Mouse (Mus musculus): ENCODE data around the gene Pdk2. TPM values are rescaled to one million over a fixed set of nuclear protein-coding genes. Genes with fewer than 3 reads are reported as not detected.

Pdk2 gene
- total RNA-seq (2022) = 100 to 1,000 TPM; 469 to 545 (median 504) TPM

DNA sequence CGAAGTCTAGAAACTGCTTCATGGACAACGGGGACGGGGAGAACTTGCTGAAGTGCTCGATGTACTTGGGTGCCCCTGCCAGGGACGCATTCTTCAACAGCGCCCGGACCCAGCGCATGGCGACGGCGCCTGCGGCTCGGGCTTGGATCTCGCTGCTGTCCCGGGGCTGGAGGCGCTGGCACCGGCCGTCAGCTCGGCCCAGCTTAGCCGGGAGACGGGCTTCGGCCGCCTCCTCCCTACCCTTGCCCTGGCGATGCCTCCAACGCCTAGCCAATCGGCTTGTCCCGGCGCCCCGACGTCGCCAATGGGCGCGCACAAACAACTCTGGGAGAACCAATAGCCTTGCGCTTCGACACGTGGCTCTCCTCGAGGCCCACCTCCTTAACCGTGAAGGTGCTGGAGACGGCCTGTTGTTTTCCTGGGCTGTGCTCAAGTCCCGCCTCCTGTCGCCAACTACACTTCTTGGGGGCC, at the start of gene Pdk2:
Gene Pdk2 (minus strand): TSS at position 216 of the 471 bp plus-strand sequence.
- peak; percentile 97 for DNase-seq (ENCODE audit: low spot score)

DNA sequence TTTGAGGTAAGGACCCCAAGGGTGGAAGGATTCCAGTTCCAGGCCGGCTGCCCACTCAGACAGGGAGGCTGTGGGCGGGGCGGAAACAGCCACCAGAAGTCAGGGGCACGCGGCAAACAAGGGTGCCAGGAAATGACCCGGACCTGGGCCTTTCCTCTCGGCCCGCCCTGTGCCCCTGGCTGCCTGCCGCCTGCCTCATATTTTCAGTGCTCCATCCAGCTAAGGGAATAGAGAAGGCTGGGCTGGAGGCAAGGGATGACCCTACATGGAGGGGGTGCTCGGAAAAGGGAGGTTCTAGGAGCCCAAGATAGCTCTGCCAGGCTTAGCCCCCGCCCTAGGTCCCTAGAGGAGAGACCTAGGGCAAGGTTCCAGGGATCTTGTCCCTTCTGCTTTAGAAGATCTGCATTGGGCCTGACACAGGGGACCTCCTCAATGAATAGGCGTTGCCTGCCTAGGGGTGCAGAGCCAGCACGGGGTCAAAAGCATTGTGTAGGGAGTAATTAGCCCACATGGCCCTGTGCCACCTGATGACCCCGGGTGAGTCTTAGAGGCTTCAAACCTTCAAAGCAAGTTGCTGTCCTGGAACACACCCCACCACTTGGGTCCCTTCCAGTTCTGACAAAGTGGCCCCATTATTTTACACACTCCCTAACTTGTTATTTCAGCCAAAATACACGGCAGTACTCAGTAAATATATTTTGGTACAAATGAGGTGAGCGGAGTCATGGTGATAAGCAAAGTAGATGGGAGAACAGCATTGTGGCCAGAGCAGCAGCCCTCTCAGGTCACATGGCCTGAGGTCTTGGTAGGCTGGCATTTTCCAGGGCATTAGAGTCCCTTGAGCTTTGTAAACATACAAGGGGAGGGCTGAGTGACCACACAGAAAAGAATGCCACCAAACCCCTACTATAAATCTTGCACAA, 48.0 kb upstream of the Pdk2 start:
- peak; percentile 58 for DNase-seq (ENCODE audit: low spot score)

DNA sequence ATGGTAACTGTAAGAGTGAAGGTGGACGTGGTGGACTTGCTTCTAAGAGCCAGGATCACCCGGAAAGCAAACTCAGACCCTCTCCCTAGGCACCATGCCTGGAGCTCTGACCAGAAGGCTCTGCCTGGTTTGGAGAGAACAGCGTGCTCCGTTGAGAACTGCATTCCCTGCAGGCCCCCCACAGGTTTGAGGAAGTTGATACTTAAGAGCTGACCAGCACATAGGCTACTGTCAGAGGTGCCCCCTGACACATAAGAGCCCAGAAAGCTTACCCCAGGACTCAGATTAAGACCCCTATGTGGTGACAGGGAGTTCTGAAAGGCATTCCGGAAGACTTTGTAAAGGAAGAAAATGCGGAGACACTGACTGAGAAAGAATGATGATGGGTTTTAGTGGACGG, 47.1 kb upstream of the Pdk2 start:
- DNase-seq (ENCODE audit: low spot score) = no peak

DNA sequence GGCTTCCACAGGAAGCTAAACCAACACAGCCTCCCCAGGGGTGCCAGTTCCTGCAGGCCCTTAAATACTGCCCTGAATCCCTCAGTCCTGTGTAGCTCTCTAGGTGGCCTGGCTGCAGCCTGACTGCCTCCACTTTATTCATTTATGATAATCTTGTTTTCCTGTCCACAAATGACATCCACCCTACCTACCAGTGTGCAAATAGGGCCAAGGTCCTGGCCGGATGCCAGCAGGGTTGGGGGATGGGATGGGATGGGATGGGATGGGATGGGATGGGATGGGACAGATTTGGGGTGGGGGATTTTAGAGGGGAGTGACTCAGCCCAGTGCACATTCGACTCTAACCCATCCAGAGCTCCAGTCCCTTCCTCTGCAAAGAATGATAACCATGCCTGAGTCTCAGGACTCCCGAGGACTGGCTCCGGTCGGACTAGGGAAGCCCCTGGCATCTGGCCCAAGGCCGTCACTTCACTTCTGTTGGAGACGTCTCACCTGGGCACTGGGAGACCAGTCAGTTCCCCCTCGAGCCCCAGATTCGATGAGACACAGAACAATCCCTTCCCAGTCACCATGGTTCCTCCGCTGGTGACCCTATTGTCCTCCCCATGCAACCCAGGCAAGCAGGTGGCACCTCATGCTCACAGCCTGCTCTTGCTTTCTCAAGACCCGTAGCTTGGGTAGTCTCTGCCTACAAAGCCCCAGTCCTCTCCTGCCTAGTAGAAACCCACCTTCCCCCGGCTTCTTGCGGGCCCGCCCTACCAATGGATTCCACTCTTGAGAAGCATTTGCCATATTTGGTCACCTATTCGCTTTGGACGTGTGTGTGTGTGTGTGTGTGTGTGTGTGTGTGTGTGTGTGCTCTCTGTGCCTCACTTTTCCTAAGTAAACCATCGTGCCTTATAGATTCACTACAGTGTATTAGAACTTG, 46.4 kb upstream of the Pdk2 start:
- no peak for DNase-seq (ENCODE audit: low spot score)

DNA sequence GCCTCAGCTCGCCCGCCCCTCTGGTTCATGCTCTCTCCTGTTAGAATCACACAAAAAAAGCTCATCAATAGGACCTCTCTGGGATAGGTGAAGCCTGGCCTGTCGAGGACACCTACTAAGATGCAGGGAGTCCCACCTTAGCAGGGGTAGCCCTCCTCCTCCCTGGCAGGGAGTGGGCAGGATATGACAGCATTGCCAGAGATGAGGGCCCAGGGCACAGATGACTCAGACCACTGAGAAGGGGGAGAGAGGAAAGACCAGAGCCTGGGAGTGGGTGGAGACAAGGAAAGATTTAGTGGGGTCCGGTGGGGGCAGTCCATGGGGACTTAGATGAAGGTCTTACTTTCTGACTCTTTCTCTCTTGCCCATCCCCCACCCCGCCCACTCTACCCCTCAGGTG, 45.1 kb upstream of the Pdk2 start:
- no peak for DNase-seq (ENCODE audit: low spot score)

DNA sequence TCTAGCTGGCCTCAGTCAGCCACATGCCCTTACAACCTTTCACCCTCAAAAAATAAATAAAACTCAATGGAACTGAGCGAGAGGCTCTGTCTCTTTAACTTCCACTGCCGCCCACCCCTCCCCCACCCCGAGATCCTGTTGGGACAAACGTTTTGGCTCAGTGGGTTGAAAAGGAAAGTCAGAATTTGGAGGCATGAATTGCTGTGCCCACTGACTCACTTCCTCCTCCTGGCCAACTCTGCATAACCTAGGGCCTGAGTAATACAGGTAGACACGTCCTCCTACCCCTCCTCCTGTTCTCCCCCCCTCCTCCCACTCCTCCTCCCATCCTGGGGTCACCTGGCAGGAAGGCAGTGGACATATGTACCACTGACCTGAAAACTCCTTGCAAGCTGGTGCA, 44.6 kb upstream of the Pdk2 start:
- no peak for DNase-seq (ENCODE audit: low spot score)

DNA sequence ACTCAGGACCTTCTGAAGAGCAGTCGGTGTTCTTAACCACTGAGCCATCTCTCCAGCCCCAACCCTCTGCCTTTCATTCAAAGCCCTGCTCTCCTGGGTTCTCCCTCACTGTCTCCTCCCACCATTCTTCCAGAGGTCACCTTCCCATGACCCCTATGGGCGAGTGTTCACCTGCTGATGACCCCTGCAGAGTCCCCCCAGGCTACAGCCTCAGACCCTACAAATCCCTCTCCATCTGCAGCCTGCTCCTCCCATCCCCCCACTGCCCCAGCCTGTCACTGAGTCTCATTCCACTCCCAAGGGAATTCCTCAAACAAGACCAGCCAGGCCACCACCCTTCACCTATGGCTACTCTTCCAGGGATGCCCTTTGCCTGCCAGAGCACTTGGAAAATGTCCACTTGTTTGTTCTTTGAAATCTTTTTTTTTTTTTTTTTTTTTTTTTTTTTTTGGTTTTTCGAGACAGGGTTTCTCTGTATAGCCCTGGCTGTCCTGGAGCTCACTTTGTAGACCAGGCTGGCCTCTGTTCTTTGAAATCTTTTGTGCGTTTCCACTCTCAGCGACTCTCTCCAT, 43.7 kb upstream of the Pdk2 start:
- no peak for DNase-seq (ENCODE audit: low spot score)

DNA sequence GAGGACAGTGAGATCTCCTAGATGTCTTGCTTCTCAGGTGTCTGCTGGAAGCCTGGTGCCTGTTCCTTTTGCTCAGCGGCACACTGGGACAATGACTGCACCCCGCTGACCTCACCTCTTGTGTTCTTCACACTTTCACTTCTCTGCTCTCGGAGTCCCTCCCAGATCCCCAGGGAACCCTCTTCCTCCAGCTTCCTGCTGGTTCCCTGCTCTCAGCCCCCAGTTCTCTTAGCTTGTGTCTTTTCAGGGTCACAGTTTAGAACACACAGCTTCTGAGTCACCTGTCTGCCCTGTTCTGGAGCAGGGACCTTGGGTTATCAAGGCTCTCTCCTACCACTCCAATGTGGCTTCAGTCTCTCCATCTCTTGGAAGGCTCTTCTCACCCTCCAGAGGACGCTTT, 43.0 kb upstream of the Pdk2 start:
- no peak for DNase-seq (ENCODE audit: low spot score)

DNA sequence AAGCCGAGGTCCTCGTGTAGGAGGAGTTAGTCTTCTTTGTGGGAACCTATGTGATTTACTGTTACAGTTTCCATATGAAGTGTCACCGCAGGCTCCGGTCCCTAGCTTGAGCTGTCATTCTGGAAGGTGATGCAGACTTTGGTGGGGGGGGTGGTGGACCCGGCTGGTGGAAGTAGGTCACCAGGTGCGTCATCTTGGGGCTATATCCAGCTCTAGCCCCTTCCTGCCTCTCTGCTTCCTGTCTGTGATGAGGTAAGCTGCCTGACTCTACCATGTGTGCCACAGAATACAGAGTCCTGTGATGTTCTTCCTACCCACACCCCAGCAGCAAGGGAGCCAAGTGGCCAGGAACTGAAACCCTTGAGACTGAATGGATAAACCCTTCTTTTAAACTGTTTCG, 41.7 kb upstream of the Pdk2 start:
- DNase-seq (ENCODE audit: low spot score) = no peak

DNA sequence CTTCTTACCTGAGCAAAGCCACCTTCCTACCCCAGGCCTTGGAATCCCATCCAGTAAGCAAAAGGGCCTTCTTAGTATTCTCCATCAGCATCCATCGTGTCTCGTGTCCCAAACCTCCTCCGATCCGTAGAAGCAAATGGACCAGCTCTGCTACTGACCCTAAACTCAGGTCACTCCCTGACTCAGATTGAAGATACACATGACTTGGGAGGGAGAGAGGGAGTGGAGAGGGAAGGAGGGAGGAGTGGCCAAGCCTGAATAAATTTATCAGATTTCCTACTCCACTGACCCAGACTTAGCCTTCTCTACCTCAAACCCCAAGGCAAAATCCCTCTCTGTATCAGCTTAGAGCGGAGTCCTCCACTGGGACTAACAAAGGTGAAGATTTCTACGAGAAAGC, 39.6 kb upstream of the Pdk2 start:
- no peak for DNase-seq (ENCODE audit: low spot score)

DNA sequence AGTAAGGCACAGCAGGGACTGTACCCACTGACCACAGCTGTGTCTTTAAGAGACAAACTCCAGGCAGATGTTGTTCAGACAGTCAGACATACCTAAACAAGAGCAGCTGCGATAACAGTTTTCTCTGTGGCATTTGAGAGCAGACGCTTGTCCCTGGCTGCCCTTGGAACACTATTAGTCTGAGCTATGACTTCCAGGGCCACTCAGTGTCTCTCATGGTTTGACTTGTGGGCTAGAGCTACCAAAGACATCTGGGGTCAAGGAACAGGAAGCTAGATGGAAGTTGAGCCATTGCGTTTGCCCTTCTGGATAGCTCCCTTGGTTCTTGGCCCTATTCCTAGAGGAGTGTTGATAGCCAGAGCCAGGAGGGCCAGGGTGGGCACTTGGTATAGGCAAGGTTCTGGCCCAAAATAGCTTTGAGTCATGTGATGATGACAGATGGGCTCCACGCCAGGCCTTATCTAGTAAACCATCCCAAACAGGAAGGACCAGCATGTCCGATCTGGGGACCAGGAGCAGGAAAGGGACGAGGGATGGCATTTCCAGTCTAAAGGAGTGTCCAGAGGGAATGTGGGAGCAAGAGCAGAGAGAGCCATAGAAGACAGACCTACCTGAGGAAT, 38.2 kb upstream of the Pdk2 start:
- no peak for DNase-seq (ENCODE audit: low spot score)

DNA sequence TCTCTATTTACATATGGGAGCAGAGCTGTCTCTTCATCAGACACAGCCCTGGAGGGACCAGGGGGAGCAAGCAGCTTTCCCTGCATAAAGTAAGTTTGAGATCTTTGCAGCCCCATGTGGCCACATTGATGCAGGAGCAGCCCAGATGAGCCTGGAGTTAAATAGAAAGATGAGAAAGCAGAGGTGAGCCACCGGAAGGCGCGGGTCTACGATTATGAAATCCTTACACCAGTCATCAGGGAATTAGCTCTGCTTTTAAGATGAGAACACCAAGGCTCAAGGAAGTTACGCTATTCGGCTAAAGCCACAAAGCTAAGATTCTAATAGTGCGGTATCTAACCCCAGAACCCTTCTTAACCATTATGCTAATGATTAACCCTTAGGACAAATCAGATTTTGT, 36.8 kb upstream of the Pdk2 start:
- DNase-seq (ENCODE audit: low spot score) = no peak

DNA sequence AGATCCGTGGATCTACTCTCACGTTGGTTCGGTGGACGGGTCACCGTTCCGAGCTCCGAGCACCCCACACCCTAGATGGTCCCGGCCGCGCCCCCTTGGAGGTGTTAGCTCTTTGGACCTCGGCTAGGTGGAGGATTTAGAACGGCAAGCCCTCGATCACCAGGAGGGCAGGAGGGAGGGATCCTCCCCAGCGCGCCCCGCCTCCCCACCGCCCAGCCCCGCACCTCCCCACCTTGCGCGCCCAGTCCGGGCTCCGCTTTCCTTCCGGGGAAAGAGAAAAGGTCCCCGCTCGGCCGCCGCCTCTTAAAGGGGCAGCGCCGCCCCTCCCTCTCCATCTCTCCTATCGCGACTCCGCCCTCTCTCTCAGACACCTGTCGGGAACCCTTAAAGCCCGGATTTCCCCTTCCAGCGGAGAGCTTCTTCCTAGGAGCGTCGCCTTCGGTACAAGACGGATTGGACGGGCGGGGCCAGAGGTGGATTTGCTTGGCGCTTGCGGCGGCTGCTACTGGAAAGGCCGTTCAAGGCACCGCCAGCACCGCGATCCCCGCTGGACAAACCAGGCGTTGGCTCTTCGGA, 35.5 kb upstream of the Pdk2 start, which contains the start of gene Itga3:
Gene Itga3 (minus strand): TSS at position 266 of the 576 bp plus-strand sequence.
- DNase-seq (ENCODE audit: low spot score) = peak; percentile 62

DNA sequence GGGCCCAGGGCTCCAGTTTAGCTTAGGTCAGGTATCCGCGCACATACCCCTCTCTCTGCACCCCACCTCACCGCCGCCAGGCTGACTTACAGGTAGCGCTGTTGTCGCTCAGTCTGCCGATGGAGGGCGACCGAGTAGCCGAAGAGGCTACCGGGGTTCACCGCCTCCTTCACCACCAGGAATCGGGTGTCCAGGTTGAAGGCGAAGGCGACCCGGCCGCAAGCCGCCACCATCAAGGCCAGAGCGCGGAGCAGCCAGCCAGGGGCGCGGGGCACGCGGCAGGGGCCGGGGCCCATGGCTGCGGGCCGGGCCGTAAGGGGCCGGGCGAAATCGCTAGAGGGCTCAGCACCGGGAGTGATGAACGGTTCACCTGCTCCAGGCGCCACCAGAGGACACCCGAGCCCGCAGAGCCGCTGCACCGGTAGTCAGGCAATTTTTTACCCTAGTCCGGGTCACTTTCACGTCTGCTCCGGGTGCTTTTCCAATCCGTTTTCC, 34.9 kb upstream of the Pdk2 start:
- DNase-seq (ENCODE audit: low spot score) = no peak

DNA sequence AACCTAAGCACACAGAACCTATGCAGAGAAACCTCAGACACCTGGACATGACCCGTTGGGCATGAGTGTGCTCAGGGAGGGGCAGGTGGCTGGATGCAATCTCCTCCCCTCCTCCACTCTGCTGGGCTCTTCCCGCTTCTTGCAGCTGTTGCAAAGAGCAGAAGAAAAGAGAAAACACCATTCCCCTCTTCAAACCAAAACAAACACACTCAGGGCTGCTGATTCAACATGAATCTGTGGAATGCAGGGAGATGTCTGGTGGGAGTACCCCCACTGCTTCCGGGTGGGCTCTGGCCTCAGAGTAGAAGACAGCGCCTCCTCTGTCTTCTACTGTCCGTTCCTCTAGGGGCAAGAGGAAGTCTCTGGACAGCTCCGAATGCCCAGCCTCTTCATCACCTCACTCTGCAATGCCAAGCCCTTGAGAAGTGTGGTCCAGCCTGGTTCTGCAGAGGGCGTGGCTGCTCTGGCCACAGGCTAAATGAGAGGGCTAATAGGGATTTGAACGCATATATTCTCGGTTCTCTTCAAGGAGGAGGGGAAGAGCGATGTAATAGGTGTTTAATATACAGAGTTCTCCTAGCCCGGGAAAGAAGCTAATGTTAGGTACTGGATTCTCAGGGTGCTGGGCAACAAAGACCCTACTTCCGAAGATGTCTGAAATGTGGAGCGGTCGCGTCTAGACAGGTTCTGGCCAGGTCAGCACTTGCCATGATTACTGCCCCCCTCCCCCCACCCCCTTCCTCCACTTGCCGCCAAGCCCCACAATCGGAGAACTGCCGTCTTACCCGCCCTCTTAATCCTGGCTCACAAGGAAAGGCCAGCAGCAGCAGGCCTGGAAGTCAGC, 34.3 kb upstream of the Pdk2 start:
- no peak for DNase-seq (ENCODE audit: low spot score)

DNA sequence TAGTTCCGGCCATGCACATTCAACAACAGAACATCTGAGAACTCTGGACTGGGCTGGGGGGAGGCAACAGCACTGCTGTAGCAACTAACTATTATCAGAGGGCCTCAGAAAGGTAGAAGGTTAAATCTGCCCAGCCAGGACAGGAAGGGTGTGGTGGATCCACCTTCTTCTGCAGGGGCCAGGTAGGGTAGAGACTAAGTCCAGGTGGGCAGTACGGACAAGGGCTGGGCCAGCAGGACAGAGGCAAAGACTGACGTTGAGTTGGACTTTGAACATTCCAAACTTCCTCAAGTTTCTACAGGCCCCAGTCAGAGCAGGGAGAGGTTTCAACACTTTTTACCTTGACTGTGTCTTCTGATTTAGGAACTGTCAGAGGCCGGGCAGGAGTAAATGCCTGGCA, 33.5 kb upstream of the Pdk2 start:
- DNase-seq (ENCODE audit: low spot score) = no peak

DNA sequence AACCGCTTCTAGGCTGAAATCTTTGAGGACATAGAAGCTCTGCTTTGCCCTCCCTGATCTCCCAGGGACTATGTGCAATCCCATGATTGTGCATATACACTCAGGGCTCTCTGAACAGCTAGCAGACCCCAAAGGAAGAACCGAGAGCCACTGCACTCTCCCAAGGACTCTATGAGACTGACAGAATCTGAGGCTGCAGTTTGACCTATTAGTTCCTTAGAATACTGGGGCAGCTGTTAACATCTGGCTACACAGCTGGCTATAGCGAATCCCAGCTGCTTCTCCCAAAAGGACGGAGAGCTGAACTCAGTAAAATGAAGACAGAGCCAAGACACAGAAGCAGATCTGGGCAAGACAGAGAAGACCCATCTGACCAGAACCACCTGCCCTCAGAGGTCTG, 32.7 kb upstream of the Pdk2 start:
- DNase-seq (ENCODE audit: low spot score) = no peak

DNA sequence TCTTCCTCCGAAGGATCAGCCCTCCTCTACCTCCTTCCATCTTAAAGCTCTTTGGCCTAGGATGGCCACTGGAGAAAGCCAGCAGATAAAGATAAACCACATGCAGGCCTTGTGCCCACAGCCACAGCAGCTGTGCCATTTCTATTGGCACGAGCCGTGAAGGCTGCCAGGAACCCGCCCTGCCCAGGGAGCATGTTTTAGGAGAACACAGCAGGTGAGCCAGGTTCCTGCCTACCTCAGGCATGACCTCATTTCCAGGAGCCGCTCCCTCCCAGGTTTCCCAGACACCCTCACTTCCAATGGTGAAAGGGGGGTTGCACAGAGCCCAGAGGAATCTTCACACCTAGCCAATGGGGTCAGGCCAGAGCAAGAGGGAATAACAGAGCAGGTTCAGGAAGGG, 31.6 kb upstream of the Pdk2 start:
- no peak for DNase-seq (ENCODE audit: low spot score)

DNA sequence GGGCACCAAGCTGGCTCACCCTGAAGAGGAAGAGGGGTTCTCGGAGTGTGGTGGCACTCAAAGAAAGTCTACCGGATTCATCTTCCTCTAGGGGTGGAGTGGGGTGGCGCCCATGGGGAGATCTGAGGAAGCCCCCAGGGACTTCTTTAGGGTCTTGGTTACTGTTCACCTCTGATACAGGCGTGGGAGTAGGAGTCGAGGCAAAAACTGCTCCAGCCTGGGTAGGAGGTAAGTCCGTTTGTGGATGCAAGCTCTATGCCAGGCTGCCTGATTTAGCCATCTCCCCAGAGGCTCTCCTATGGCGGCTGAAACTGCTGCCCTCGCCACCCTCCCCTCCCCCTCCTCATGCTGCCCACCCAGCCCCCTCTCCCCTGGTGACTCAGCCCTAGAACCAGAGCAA, 31.0 kb upstream of the Pdk2 start:
- no peak for DNase-seq (ENCODE audit: low spot score)

DNA sequence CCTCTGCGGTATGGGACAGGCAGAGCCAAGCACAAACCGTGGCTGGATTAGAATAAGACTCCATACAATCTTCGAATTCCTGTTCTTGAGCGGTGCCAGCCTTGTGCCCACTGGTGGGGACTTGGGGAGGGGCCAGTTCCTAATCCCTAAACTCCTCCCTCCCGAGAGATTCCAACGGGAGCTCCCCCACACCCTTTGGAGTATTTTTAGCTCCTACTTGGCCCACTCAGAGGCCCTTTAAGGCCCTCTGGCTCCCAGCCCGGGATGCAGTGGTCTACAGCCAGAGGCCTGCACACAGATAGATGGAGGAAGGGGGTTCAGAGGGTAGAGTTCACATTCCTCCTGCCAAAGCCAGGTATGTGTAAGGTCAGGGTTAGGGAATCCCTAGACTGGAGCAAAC, 30.1 kb upstream of the Pdk2 start:
- peak; percentile 46 for DNase-seq (ENCODE audit: low spot score)

All from heart, adult 8-10 months (tissue).